Mouse (Mus musculus): ENCODE measurements around the gene Dab2. TPM values are rescaled to one million over a fixed set of nuclear protein-coding genes. Genes with fewer than 3 reads are reported as not detected.
A peak's percentile ranks its signal among the peaks of the same experiment; 100 is the strongest.

The Dab2 gene
- total RNA-seq, 2 experiments from 2014 or later = 34.2 to 37.5 TPM

- intact Hi-C loops (cut with DNase I) = loop anchor here (5.0 kb wide), 3 partner anchors 49 to 179 kb away; no protein-coding TSS in a partner anchor
- DNase-seq (ENCODE audit: low spot score) = no peak
Measured at GRCm38 (mm10) chr15:6388146-6388545, 88.6 kb downstream of the Dab2 start.

- intact Hi-C loops (cut with DNase I) = loop anchor here (5.0 kb wide), 3 partner anchors 49 to 179 kb away; no protein-coding TSS in a partner anchor
- DNase-seq (ENCODE audit: low spot score) = no peak
Measured at GRCm38 (mm10) chr15:6388631-6389030, 89.0 kb downstream of the Dab2 start.

DNA sequence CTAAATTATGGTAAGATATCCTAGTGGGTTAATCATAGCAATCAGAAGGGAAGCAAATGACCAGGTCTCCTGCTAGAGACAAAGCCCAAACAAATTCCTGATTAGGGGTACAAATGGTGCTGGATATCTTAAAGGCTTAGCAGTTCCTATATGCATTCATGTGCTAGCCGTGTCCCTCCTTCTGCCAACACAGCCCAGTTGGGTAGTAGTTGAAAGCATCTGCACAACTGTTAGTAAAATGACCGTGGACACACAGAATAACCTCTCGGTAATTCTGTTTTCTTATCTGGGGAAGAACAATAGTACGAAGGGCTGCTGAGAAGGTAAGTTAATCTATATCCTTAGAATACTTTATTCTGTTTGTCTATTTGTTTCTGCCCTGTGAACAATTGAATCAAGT lies 90.5 kb downstream of the Dab2 start:
- intact Hi-C loops (cut with DNase I) = no loop called here
- no peak for DNase-seq (ENCODE audit: low spot score)

DNA sequence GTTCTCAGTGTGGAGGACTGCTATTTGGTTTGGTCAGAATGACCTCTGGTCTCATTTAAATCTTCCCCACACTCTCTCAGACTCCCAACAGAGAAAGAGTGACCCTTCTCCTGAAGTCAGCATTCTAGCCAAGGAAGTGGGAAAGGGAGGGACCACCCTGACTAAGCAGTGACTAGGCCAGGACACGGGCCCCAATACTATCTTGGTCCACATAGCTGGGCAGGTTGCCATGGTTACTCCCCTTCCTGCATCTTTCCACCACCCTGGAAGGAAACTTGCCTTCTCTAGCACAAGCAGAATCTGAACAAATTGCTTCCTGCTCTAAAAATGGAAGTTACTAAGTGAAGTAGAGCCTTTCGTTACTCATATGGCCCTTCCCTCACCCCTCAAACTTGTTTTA lies 91.1 kb downstream of the Dab2 start:
- intact Hi-C loops (cut with DNase I) = no loop called here
- peak; percentile 64 for DNase-seq (ENCODE audit: low spot score)

GRCm38 (mm10) chr15:6391886-6392285 lies 92.3 kb downstream of the Dab2 start:
- DNase-seq (ENCODE audit: low spot score) = no peak
- intact Hi-C loops (cut with DNase I) = no loop called here

- intact Hi-C loops (cut with DNase I) = no loop called here
- DNase-seq (ENCODE audit: low spot score) = no peak
Measured at GRCm38 (mm10) chr15:6393624-6394023, 94.0 kb downstream of the Dab2 start.

GRCm38 (mm10) chr15:6398211-6398610 lies 98.6 kb downstream of the Dab2 start:
- intact Hi-C loops (cut with DNase I) = no loop called here
- DNase-seq (ENCODE audit: low spot score) = no peak

DNA sequence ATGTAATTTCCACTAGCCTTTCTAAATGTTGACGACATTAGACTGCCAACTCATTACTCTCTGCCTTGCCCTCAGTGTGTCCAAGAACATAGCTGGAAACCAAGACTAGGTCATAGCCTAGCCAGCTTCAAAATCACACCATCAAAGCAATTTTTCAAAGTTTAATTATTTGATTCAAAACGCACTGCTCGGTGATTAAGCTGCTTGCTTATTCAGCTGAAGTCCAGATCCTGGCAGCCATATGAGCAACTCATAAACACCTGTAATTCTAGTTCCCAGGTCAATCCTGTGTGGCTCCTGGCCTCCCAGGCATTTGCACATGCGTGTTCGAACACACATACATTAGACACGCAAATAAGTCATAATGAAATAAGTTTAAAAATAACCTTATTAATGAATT lies 99.3 kb downstream of the Dab2 start:
- intact Hi-C loops (cut with DNase I) = no loop called here
- no peak for DNase-seq (ENCODE audit: low spot score)

GRCm38 (mm10) chr15:6400115-6400514 lies 100.5 kb downstream of the Dab2 start:
- intact Hi-C loops (cut with DNase I) = no loop called here
- DNase-seq (ENCODE audit: low spot score) = no peak

- no peak for DNase-seq (ENCODE audit: low spot score)
- intact Hi-C loops (cut with DNase I) = no loop called here
Measured at GRCm38 (mm10) chr15:6402433-6402832, 102.8 kb downstream of the Dab2 start.

DNA sequence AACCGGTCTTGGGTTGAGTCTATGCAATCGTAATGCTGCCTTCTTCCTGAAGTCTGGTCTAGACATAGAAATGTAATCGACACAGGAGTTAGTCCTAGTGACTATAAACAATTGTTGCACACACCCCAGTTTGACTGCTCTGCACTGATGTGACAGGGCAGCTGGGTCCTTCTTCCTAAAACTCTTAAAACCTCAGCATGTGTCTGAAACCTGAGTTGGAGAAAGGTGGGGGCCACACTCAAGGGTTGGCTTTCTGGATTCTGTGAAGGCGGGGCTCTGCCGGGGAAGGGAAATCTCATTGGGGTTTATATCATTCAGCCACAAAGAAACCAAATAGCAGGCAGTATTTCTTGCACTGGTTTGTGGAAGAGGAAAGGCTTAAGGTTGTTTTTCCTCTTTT lies 104.6 kb downstream of the Dab2 start:
- intact Hi-C loops (cut with DNase I) = no loop called here
- DNase-seq (ENCODE audit: low spot score) = no peak

DNA sequence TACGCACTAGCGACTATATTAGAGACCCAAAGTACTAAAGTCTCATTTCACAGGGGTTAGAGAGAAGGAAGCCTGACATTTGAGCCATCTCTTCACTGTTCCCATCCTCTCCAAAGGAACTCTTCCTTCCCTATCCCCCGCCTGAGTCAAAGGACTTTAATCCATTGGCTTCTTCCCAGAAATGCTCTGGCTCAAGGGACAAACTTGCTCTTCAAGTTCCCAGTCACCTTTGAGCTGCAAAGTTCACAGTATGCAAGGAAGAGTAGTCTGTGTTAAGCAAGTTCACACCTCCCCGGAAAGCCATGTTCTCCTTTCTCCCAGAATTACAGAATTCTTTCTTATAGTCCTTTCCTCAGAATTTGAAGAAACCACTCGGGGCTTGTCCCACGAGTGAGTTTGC lies 107.2 kb downstream of the Dab2 start:
- DNase-seq (ENCODE audit: low spot score) = no peak
- intact Hi-C loops (cut with DNase I) = no loop called here

DNA sequence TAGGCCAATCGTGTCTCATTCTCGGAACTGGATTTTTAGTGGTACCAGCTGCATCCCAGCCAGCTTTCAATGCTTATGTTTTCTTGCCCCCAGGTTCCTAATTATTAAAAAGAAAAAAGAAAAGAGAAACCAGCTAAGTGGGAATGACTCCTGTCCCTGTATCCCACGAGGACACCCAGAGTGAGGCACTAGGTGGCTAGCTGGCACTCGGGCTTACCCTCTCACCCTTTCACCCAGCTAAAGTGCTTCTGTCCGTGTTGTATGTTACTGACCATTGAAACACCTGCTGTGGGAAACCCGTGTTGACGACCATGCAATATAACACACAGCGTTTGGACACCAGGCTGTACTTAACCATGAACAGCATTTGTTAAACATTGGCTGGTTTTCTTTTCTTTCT lies 109.4 kb downstream of the Dab2 start:
- intact Hi-C loops (cut with DNase I) = no loop called here
- DNase-seq (ENCODE audit: low spot score) = no peak

GRCm38 (mm10) chr15:6410161-6410560 lies 110.6 kb downstream of the Dab2 start:
- intact Hi-C loops (cut with DNase I) = no loop called here
- no peak for DNase-seq (ENCODE audit: low spot score)

DNA sequence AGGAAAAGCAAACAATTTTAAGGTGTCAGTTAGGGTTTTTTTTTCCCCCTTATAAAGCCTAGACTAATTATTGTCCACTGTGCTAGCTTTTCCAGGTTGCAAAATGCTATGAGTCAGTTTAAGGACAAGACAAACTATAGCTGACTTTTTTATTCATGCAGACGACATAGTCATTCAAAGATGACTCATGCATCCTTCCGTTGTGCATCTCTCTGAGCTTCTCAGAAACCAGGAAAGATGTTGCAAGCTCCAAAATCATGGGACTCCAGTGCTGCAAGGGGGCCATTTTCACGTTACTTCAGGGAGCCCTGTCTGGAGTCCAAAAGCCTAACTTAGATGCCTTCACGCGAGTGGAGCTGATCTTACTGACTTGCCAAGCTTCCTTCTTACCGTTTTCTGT lies 111.7 kb downstream of the Dab2 start:
- intact Hi-C loops (cut with DNase I) = no loop called here
- DNase-seq (ENCODE audit: low spot score) = no peak

DNA sequence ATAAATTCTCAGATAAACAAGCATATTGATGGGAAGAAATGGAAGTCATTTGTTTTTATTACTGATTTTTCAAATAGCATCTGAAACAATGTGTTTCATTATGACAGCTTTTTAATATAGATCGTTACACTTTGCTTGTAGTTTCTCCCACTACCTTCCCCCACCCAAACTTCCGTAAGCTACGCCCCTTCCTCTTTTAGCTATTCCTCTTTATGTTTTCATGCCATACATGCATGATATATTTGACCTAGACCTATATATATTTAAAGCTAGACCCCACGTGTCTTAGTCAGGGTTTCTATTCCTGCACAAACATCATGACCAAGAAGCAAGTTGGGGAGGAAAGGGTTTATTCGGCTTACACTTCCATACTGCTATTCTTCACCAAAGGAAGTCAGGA lies 115.7 kb downstream of the Dab2 start:
- intact Hi-C loops (cut with DNase I) = no loop called here
- DNase-seq (ENCODE audit: low spot score) = no peak

DNA sequence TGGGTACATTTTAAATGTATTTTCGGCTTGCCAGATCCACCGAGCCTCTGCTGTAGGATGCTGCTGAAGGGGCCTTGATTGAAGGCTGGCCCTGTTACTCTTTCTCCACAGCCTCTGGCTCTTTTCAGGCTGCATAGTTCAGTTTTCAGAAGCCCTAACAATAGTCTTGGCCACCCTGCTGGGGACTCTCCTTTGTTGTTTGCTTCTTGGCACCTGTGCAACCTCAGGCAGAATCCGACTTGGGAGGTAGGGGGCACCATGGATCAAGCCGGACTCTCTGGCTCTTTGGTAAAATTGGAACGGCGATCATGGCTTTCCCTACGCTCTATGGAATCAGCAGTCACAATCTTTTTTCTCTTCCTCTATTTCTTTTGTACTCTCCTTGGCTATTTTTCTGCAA lies 132.2 kb downstream of the Dab2 start:
- intact Hi-C loops (cut with DNase I) = no loop called here
- DNase-seq (ENCODE audit: low spot score) = no peak

DNA sequence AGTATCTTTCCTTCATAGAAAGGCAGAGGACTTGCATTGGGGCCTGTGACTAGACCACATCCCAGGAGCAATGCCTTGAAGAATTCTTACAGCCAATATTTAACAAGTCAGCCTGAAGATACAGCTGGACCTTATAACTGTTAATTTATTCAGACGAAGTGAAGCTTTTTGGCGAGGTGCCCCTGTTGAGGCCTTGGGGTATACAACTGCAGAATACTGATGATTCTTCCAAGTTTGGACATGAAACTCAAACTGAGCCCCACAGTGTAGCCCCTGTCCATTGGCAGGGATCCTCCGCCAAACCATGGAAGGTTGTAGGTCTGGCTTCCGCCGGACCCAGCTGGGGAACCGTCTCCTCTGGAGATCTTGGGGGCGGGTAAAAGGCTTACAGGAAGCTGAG lies 132.8 kb downstream of the Dab2 start:
- intact Hi-C loops (cut with DNase I) = no loop called here
- DNase-seq (ENCODE audit: low spot score) = peak; percentile 9

DNA sequence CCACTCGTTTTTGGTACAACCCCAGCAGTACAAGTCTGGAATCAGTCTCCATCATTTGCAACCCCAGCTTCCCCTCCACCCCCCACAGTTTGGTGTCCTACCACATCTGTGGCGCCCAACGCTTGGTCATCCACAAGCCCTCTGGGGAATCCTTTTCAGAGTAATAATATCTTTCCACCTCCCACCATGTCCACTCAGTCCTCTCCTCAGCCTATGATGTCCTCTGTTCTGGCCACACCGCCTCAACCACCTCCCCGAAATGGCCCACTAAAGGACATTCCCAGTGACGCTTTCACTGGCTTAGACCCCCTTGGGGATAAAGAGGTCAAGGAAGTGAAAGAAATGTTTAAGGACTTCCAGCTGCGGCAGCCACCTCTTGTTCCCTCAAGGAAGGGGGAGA lies 135.7 kb downstream of the Dab2 start:
- no peak for DNase-seq (ENCODE audit: low spot score)
- intact Hi-C loops (cut with DNase I) = loop anchor here (1.0 to 5.0 kb wide), 3 partner anchors 48 to 197 kb away; no protein-coding TSS in a partner anchor

DNA sequence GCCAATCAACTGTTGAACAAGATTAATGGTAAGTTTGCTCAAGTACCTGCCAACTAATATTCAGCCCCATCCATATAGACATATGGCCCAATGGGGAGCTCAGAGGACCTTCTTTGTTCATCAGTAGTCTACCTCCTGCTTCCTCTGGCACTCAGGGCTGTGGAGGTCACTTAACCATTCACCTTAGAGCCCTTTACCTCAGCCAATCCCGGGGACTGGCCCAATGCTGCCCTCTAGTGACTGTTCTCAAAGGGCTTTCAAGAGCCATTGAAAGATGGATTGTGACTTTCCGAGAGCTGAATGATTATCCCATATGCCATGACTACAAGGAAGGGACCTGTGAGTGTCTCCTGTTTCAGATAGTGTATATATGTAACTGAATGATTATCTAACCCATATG lies 136.2 kb downstream of the Dab2 start:
- peak; percentile 10 for DNase-seq (ENCODE audit: low spot score)
- intact Hi-C loops (cut with DNase I) = loop anchor here (1.0 to 5.0 kb wide), 3 partner anchors 48 to 197 kb away; no protein-coding TSS in a partner anchor

GRCm38 (mm10) chr15:6438685-6439084 lies 139.1 kb downstream of the Dab2 start:
- intact Hi-C loops (cut with DNase I) = loop anchor here (5.0 kb wide), 2 partner anchors 51 to 129 kb away; no protein-coding TSS in a partner anchor

DNA sequence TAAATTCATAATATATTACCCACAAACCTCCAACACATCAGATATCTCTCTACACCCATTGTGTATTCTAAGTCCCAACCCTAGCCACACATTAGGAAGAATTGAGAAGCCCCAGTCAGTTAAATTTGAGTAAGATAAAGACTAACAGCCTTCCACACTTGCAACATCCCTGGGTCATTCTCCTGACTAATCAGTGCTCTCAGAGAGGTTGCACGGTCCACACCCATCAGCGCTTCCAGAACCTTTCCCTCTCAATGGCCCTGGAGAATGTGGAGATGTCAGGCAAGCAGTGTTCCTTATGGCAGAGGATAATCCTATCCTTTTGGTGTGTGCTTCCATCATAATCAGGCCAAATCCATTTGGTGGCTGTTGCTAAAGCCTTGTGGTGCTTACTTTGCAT lies 144.9 kb downstream of the Dab2 start:
- intact Hi-C loops (cut with DNase I) = no loop called here
- no peak for DNase-seq (ENCODE audit: low spot score)

More at GRCm38 (mm10) chr15:6438685-6439084, 139.1 kb downstream of the Dab2 start:
- DNase-seq (ENCODE audit: low spot score) = no peak

DNA sequence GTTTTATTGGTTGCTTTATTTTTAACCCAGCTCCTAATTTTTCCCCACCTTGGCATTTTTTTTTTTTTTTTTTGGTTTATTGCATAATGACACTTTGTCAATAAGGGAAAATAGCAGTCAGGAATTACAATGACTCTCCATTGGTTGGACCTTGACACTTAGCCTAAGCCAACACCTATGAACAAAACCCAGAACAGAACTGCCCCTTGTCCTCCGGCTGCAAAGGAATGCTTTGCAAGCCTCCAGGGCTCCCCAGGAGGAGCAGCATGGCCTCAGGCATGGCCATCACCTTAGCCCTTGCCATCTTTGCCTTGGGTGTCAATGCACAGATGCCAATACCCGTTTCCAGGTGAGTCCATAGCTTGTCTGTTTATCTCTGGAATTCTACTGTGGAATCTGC lies 145.5 kb downstream of the Dab2 start, which contains the start of gene C9:
C9 (plus strand) TSS at position 193 of the 400 bp plus-strand sequence.
- DNase-seq (ENCODE audit: low spot score) = no peak
- intact Hi-C loops (cut with DNase I) = no loop called here

Measured in heart, postnatal 25 days (tissue).